Mouse (Mus musculus) MEL (cell line): Measurements from ENCODE around the gene Gm5941.
"Not testable (repeated sequence)": the region's sequence is repeated elsewhere in the genome, so short reads cannot be mapped to it uniquely, and the experiment has no call there.

Experiments used
- CTCF ChIP-seq, 3 experiments: IDR thresholded peaks in 2 of 3; conservative IDR thresholded peaks in 1 of 3; 2 replicates each; pipeline ENCODE4 v1.5.1; 2011 to 2012; ENCODE audit warnings: low read length in 3 of 3, low read depth in 2 of 3, mild to moderate bottlenecking in 2 of 3, improper control_type of control experiment in 1 of 3, inconsistent platforms in 1 of 3, mixed read lengths in 1 of 3, moderate library complexity in 1 of 3; ENCODE audit not compliant: control insufficient read depth in 1 of 3, insufficient read depth in 1 of 3, poor library complexity in 1 of 3, severe bottlenecking in 1 of 3
- KAT2A ChIP-seq: conservative IDR thresholded peaks from 2 replicates; pipeline ENCODE4 v1.6.1; 2012; ENCODE audit warnings: low read depth, low read length, improper control_type of control experiment, inconsistent platforms
- MAX ChIP-seq: IDR thresholded peaks from 2 replicates; pipeline ENCODE4 v1.6.1; 2011; ENCODE audit warnings: low read length, improper control_type of control experiment
- MYB ChIP-seq: IDR thresholded peaks from 2 replicates; pipeline ENCODE4 v1.6.1; 2011; ENCODE audit warnings: mild to moderate bottlenecking, low read depth, low read length, improper control_type of control experiment
- MYC ChIP-seq: IDR thresholded peaks from 2 replicates; pipeline ENCODE4 v1.6.1; 2011; ENCODE audit warnings: low read depth, mild to moderate bottlenecking, low read length, improper control_type of control experiment, moderate library complexity
- RCOR1 ChIP-seq: IDR thresholded peaks from 2 replicates; pipeline ENCODE4 v1.6.1; 2012; ENCODE audit warnings: low read depth, mild to moderate bottlenecking, inconsistent platforms, low read length, improper control_type of control experiment
- TAL1 ChIP-seq: IDR thresholded peaks from 2 replicates; pipeline ENCODE4 v1.6.1; 2012; ENCODE audit warnings: mild to moderate bottlenecking, inconsistent platforms, low read length, moderate library complexity, mixed read lengths

DNA sequence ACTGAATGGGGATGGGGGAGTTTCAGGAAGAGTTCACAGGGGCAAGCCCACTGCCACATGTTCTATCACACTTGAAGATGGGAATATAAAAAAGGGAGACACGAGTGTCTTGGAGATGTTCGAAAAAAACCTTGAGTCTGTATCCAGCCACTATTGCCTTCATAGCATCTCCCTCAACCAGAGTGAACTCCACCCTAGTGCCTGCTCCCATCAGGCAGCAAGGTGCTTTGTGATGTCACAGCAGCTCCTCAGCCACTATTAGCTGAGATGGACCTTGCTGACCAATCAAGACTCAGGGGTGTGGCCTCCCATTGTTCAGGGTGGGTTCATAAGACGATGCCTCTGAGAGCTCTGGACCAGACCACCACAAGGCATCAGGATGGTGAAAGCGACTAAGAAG is at the start of gene Gm5941:
- TF ChIP-seq KAT2A; MAX; CTCF (IDR thresholded peaks at IDR 0.05 in 2 of 3, conservative IDR thresholded peaks at IDR 0.05 in 1 of 3; ENCODE audit: control insufficient read depth in 1 of 3, insufficient read depth in 1 of 3, low read depth in 2 of 3, low read length in 3 of 3, poor library complexity in 1 of 3, severe bottlenecking in 1 of 3); RCOR1; TAL1; MYC; MYB: not testable (repeated sequence)
